9 mouse cellular contexts compared by ENCODE assay signal in the genomic region with DNA sequence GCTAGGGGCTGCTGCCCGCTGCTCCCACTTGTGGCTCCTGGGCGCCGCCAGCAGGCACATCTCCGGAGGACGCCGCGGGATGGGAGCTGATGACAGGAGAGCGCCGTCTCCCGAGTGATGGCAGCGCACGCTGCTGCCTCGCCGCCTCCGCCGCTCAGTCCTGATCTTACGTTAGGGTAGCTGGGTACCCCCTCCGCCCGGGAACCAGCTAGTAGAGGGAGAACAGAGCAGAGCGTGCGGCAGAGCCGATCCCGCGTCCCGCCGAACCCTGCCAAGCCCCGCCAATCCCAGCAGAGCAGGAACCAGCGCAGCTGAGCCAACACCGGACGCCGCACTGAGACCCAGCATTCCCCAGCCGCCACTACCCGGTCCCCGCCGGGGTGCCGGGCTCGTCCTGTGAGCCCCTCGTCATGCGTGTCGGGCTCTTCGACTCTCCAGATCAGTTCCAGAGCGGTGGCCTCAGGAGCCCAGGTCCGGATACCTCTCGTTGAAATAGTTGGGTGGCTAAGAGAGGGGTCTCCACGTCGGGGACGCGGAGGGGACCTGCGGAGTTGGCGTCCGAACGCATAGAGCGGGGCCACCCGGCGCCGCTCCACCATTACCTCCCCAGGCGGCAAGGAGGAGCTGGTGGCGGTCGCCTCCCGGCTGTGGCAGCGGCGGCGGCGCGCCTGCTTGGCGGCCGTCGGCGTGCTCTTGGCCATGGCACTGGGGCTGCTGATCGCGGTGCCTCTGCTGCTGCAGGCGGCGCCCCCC. TPM values are rescaled to one million over a fixed set of nuclear protein-coding genes. Genes with fewer than 3 reads are reported as not detected.
DNase-seq lines count a peak whose midpoint lies in the region; ATAC-seq and TF ChIP-seq lines count a peak whose summit lies in the region.
"Had no signal": no experiment of that assay in that cellular context is flagged by ENCODE, and none has a peak within 500 bp of the region (broad histone marks: within the 10 kb centered on the region; RNA-seq: fewer than 3 reads in every experiment).

TSS of gene C1ql2 (plus strand) at position 164 of the 753 bp plus-strand sequence.

- H3K9ac ChIP-seq in hindbrain, embryonic 15.5 days = peak within 1 kb of the TSS; percentile 16
- no peak within 1 kb of the TSS for H3K9ac ChIP-seq in liver, embryonic 13.5 days
- no peak within 1 kb of the TSS for H3K9ac ChIP-seq in stomach, embryonic 14.5 days (replicated peaks; ENCODE audit: low read depth, low read length)
- H3K9ac ChIP-seq: liver, embryonic 14.5 days had no signal

- under 1% methylated on average over 72 of the region's 73 CpGs for WGBS in embryonic facial prominence, embryonic 10.5 days
- under 1% methylated on average over 72 of the region's 73 CpGs for WGBS in hindbrain, embryonic 15.5 days
- WGBS in liver, embryonic 13.5 days (ENCODE audit: insufficient replicate concordance) = 2% methylated on average over 73 of the region's 73 CpGs
- 2% methylated on average over 72 of the region's 73 CpGs for WGBS in stomach, embryonic 14.5 days
- WGBS in cerebellum, adult 2 months = 1% methylated on average over 66 of the region's 73 CpGs

- peak within 1 kb of the TSS; percentile 62 for H3K4me2 ChIP-seq in hindbrain, embryonic 15.5 days
- peak within 1 kb of the TSS; percentile 32 for H3K4me2 ChIP-seq in liver, embryonic 13.5 days
- peak within 1 kb of the TSS; percentile 37 for H3K4me2 ChIP-seq in stomach, embryonic 14.5 days (replicated peaks; ENCODE audit: low read depth, low read length)

- no peaks in the 10 kb centered on the region for H3K9me3 ChIP-seq in embryonic facial prominence, embryonic 10.5 days
- no peaks in the 10 kb centered on the region for H3K9me3 ChIP-seq in hindbrain, embryonic 15.5 days
- no peaks in the 10 kb centered on the region for H3K9me3 ChIP-seq in liver, embryonic 13.5 days (replicated peaks)
- H3K9me3 ChIP-seq in stomach, embryonic 14.5 days (ENCODE audit: control insufficient read depth, low read depth, low read length) = no peaks in the 10 kb centered on the region

- peak; percentile 39 to 55 for DNase-seq in left cerebral cortex, adult 2 months (ENCODE audit: extremely low spot score in 1 of 2, low spot score in 2 of 2)
- DNase-seq in left cerebral cortex, adult 9 months (ENCODE audit: low spot score in 2 of 2) = no peak
- peak; percentile 48 for DNase-seq in embryonic facial prominence, embryonic 10.5 days (ENCODE audit: low spot score)
- DNase-seq in liver, embryonic 13.5 days = no peak
- DNase-seq in thymus, postnatal 36 days = no peak
- no peak for DNase-seq in cerebellum, adult 2 months

- no peaks in the 10 kb centered on the region for H3K36me3 ChIP-seq in embryonic facial prominence, embryonic 10.5 days (replicated peaks)
- H3K36me3 ChIP-seq in hindbrain, embryonic 15.5 days = no peaks in the 10 kb centered on the region
- no peaks in the 10 kb centered on the region for H3K36me3 ChIP-seq in liver, embryonic 13.5 days
- no peaks in the 10 kb centered on the region for H3K36me3 ChIP-seq in stomach, embryonic 14.5 days (ENCODE audit: control insufficient read depth, insufficient read depth, low read length)

- peaks cover 30% of the 10 kb centered on the region for H3K4me1 ChIP-seq in embryonic facial prominence, embryonic 10.5 days
- peaks cover 29% of the 10 kb centered on the region for H3K4me1 ChIP-seq in hindbrain, embryonic 15.5 days (replicated peaks)
- no peaks in the 10 kb centered on the region; the same call in 1 of the 2 replicates for H3K4me1 ChIP-seq in liver, embryonic 13.5 days (replicated peaks)
- 0 out of 2 replicates have a peak, but pooled peaks cover 2% of the 10 kb centered on the region for H3K4me1 ChIP-seq in stomach, embryonic 14.5 days (ENCODE audit: control insufficient read depth, insufficient read depth, low read length)
- no peaks in the 10 kb centered on the region for H3K4me1 ChIP-seq in cerebellum, adult 2 months (ENCODE audit: control insufficient read depth, insufficient read depth, low read length)

- ATAC-seq in hindbrain, embryonic 15.5 days (ENCODE audit: low FRiP score, low read depth) = peak; percentile 57
- no peak for ATAC-seq in liver, embryonic 13.5 days (ENCODE audit: low read depth)
- ATAC-seq in stomach, embryonic 14.5 days (ENCODE audit: insufficient number of reproducible peaks, insufficient read depth, low FRiP score, low read depth) = no peak

- intact Hi-C loops in left cerebral cortex, adult 2 months (cut with DNase I) = no loop called here

- H3K27ac ChIP-seq in left cerebral cortex, adult 2 months = no peak within 1 kb of the TSS
- no peak within 1 kb of the TSS for H3K27ac ChIP-seq in embryonic facial prominence, embryonic 10.5 days (replicated peaks)
- no peak within 1 kb of the TSS for H3K27ac ChIP-seq in hindbrain, embryonic 15.5 days (replicated peaks)
- no peak within 1 kb of the TSS for H3K27ac ChIP-seq in liver, embryonic 13.5 days
- H3K27ac ChIP-seq in stomach, embryonic 14.5 days (ENCODE audit: low read length) = no peak within 1 kb of the TSS
- no peak within 1 kb of the TSS for H3K27ac ChIP-seq in cerebellum, adult 2 months (ENCODE audit: insufficient read depth, low read length)
- H3K27ac ChIP-seq: liver, embryonic 14.5 days had no signal

- no peak for TF ChIP-seq POLR2A in cerebellum, adult 2 months (IDR thresholded peaks at IDR 0.05; ENCODE audit: borderline replicate concordance, insufficient read depth, low read length)

- peaks cover 100% of the 10 kb centered on the region for H3K27me3 ChIP-seq in embryonic facial prominence, embryonic 10.5 days (replicated peaks; ENCODE audit: low read depth, poor library complexity, severe bottlenecking)
- H3K27me3 ChIP-seq in hindbrain, embryonic 15.5 days = peaks cover 88% of the 10 kb centered on the region
- peaks cover 93% of the 10 kb centered on the region for H3K27me3 ChIP-seq in liver, embryonic 13.5 days
- H3K27me3 ChIP-seq in stomach, embryonic 14.5 days (ENCODE audit: control insufficient read depth, insufficient read depth, low read length) = peaks cover 56% of the 10 kb centered on the region
- no peaks in the 10 kb centered on the region; the same call in 1 of the 2 replicates for H3K27me3 ChIP-seq in cerebellum, adult 2 months (ENCODE audit: control insufficient read depth, insufficient read depth, low read length)

- TF ChIP-seq CTCF in left cerebral cortex, adult 2 months (IDR thresholded peaks at IDR 0.05) = peak; percentile 18
- TF ChIP-seq CTCF in cerebellum, adult 2 months (IDR thresholded peaks at IDR 0.05; ENCODE audit: borderline replicate concordance, insufficient read depth, low read depth, low read length) = no peak

- peak within 1 kb of the TSS; percentile 37 for H3K4me3 ChIP-seq in left cerebral cortex, adult 2 months
- peak within 1 kb of the TSS; percentile 53 for H3K4me3 ChIP-seq in embryonic facial prominence, embryonic 10.5 days
- H3K4me3 ChIP-seq in hindbrain, embryonic 15.5 days = peak within 1 kb of the TSS; percentile 41
- peak within 1 kb of the TSS; percentile 22 for H3K4me3 ChIP-seq in liver, embryonic 13.5 days (replicated peaks)
- peak within 1 kb of the TSS; percentile 7 for H3K4me3 ChIP-seq in stomach, embryonic 14.5 days (ENCODE audit: low read depth, low read length)
- H3K4me3 ChIP-seq in cerebellum, adult 2 months (replicated peaks; ENCODE audit: insufficient read depth, low read depth, low read length) = no peak within 1 kb of the TSS

RNA-seq across cellular contexts. Expression of gene C1ql2, which starts in this region (rescaled TPM):
- total RNA-seq in left cerebral cortex, adult 2 months (2021) = 1 to 10 TPM; 4.2 to 4.5 TPM
- polyA plus RNA-seq in embryonic facial prominence, embryonic 10.5 days (2016; fragmentation: Nextera tagmentation; extraction: Ambion mirVana) = 0.14 and 0.24 TPM in 2 replicates
- 7.2 and 7.4 TPM in 2 replicates for polyA plus RNA-seq in hindbrain, embryonic 15.5 days (2015; fragmentation: Nextera tagmentation; extraction: Ambion mirVana)
- polyA plus RNA-seq in liver, embryonic 13.5 days (2015; fragmentation: Nextera tagmentation; extraction: Ambion mirVana) = not detected in 2 replicates
- not detected in 2 replicates for polyA plus RNA-seq in stomach, embryonic 14.5 days (2014; fragmentation: Nextera tagmentation; extraction: Ambion mirVana)
- 2.9 and 3.0 TPM in 2 replicates for polyA plus RNA-seq in cerebellum, adult 2 months (2012; rRNA removed)
- polyA plus RNA-seq: liver, embryonic 14.5 days had no signal

Comparison
In these comparisons a context has a peak if more than half of its experiments do, and no peak if none do; other contexts are left out.
1. DNase-seq: peak in left cerebral cortex, adult 2 months (2 of 2); none in left cerebral cortex, adult 9 months (0 of 2), liver, embryonic 13.5 days (single experiment), thymus, postnatal 36 days (0 of 2) and cerebellum, adult 2 months (0 of 2).
2. Peak in DNase-seq and H3K4me3 ChIP-seq in embryonic facial prominence, embryonic 10.5 days; RNA of the gene not detected or under 1 TPM.
3. Peak in every context shown above with its lines, with median percentiles within 50 percentile points of each other: H3K4me2 ChIP-seq.